Mouse (Mus musculus): ENCODE measurements at regions not wholly inside any gene's neighbourhood (a gene's known extent, or its start where the extent isn't known, plus 50 kb on each side); places are given as distances from the start of the nearest gene placed in this dataset.

- Histone ChIP-seq H3K27ac (ENCODE audit: insufficient read depth, low read length) (no peak overlapping the region), H3K9ac (ENCODE audit: low read depth, poor library complexity, severe bottlenecking) (no peak overlapping the region), H3K4me1 (ENCODE audit: control insufficient read depth, insufficient read depth, low read length) (no peaks in the 10 kb centered on the region), H3K4me3 (ENCODE audit: low read depth, low read length) (no peak overlapping the region), H3K36me3 (ENCODE audit: control insufficient read depth, insufficient read depth, low read length, poor library complexity, severe bottlenecking) (no peaks in the 10 kb centered on the region), H3K27me3 (ENCODE audit: control insufficient read depth, insufficient read depth, low read length, poor library complexity, severe bottlenecking) (no peaks in the 10 kb centered on the region), H3K9me3 (replicated peaks; ENCODE audit: control insufficient read depth, insufficient read depth, low read length, poor library complexity, severe bottlenecking) (no peaks in the 10 kb centered on the region)
- TF ChIP-seq POLR2A (IDR thresholded peaks at IDR 0.05; ENCODE audit: insufficient read depth, low read length) (no peak), CTCF (IDR thresholded peaks at IDR 0.05; ENCODE audit: low read depth, low read length) (no peak), EP300 (IDR thresholded peaks at IDR 0.05; ENCODE audit: insufficient read depth, low read depth, low read length) (no peak)
Observed at GRCm38 (mm10) chr2:131678484-131678883, 116.4 kb upstream of the Adra1d start.

- no peak overlapping the region for H3K4me3 ChIP-seq (ENCODE audit: low read depth, low read length)
- H3K9ac ChIP-seq (ENCODE audit: low read depth, poor library complexity, severe bottlenecking): no peak overlapping the region
- H3K27ac ChIP-seq (ENCODE audit: insufficient read depth, low read length): no peak overlapping the region
- no peak for TF ChIP-seq POLR2A (IDR thresholded peaks at IDR 0.05; ENCODE audit: insufficient read depth, low read length)
- no peak for TF ChIP-seq EP300 (IDR thresholded peaks at IDR 0.05; ENCODE audit: insufficient read depth, low read depth, low read length)
- no peak for TF ChIP-seq CTCF (IDR thresholded peaks at IDR 0.05; ENCODE audit: low read depth, low read length)
- no peaks in the 10 kb centered on the region for H3K36me3 ChIP-seq (ENCODE audit: control insufficient read depth, insufficient read depth, low read length, poor library complexity, severe bottlenecking)
- no peaks in the 10 kb centered on the region for H3K4me1 ChIP-seq (ENCODE audit: control insufficient read depth, insufficient read depth, low read length)
- no peaks in the 10 kb centered on the region for H3K9me3 ChIP-seq (replicated peaks; ENCODE audit: control insufficient read depth, insufficient read depth, low read length, poor library complexity, severe bottlenecking)
- no peaks in the 10 kb centered on the region for H3K27me3 ChIP-seq (ENCODE audit: control insufficient read depth, insufficient read depth, low read length, poor library complexity, severe bottlenecking)
Observed at GRCm38 (mm10) chr2:131676736-131677135, 114.7 kb upstream of the Adra1d start.

DNA sequence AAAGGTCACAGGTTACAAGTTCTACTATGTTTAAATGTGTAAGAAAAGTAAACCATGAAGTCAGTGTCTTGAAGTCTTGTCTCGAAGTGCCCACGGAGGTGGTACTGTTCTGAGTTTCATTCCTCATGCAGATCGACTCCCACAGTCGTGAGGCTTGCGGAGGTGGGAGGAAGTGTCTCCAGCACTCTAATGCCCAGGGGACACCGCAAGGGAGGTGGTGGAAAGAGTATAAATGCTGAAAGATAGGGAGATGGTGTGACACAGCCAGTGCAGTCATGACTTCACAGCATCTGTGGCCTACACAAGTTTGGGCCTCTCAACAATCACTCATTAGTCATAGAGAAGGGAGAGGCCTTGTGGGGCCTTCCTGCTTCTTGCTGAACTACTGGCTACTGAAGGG lies 112.8 kb upstream of the Adra1d start:
- Histone ChIP-seq H3K9ac (ENCODE audit: low read depth, poor library complexity, severe bottlenecking) (no peak overlapping the region), H3K27me3 (ENCODE audit: control insufficient read depth, insufficient read depth, low read length, poor library complexity, severe bottlenecking) (no peaks in the 10 kb centered on the region), H3K36me3 (ENCODE audit: control insufficient read depth, insufficient read depth, low read length, poor library complexity, severe bottlenecking) (no peaks in the 10 kb centered on the region), H3K9me3 (replicated peaks; ENCODE audit: control insufficient read depth, insufficient read depth, low read length, poor library complexity, severe bottlenecking) (no peaks in the 10 kb centered on the region), H3K27ac (ENCODE audit: insufficient read depth, low read length) (no peak overlapping the region), H3K4me1 (ENCODE audit: control insufficient read depth, insufficient read depth, low read length) (no peaks in the 10 kb centered on the region), H3K4me3 (ENCODE audit: low read depth, low read length) (no peak overlapping the region)
- no peak for TF ChIP-seq EP300 (IDR thresholded peaks at IDR 0.05; ENCODE audit: insufficient read depth, low read depth, low read length)
- TF ChIP-seq POLR2A (IDR thresholded peaks at IDR 0.05; ENCODE audit: insufficient read depth, low read length): no peak
- TF ChIP-seq CTCF (IDR thresholded peaks at IDR 0.05; ENCODE audit: low read depth, low read length): no peak

- Histone ChIP-seq H3K27me3 (ENCODE audit: control insufficient read depth, insufficient read depth, low read length, poor library complexity, severe bottlenecking) (no peaks in the 10 kb centered on the region), H3K4me1 (ENCODE audit: control insufficient read depth, insufficient read depth, low read length) (no peaks in the 10 kb centered on the region), H3K4me3 (ENCODE audit: low read depth, low read length) (no peak overlapping the region), H3K9ac (ENCODE audit: low read depth, poor library complexity, severe bottlenecking) (no peak overlapping the region), H3K36me3 (ENCODE audit: control insufficient read depth, insufficient read depth, low read length, poor library complexity, severe bottlenecking) (no peaks in the 10 kb centered on the region), H3K27ac (ENCODE audit: insufficient read depth, low read length) (no peak overlapping the region), H3K9me3 (replicated peaks; ENCODE audit: control insufficient read depth, insufficient read depth, low read length, poor library complexity, severe bottlenecking) (no peaks in the 10 kb centered on the region)
- TF ChIP-seq CTCF (IDR thresholded peaks at IDR 0.05; ENCODE audit: low read depth, low read length) (no peak), POLR2A (IDR thresholded peaks at IDR 0.05; ENCODE audit: insufficient read depth, low read length) (no peak), EP300 (IDR thresholded peaks at IDR 0.05; ENCODE audit: insufficient read depth, low read depth, low read length) (no peak)
Observed at GRCm38 (mm10) chr2:131673351-131673750, 111.3 kb upstream of the Adra1d start.

DNA sequence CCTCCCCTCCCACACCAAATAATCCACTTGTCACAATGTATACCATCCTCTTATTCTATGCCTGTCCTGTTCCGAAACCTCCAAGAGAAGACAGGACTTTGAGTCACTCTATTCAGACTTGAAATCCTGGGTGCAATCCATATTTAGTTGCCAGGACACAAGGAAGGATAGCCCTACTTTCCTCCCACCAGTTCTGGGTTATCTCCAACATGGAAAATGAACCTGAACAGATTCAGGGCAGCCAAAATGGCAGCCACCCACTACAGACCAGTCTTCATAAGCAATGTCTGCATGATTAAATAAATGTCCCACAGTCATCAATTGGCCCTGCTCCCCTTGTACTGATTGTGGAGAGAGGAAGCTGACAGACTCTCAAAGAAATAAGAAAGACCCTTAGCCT lies 110.6 kb upstream of the Adra1d start:
- H3K27me3 ChIP-seq (ENCODE audit: control insufficient read depth, insufficient read depth, low read length, poor library complexity, severe bottlenecking): no peaks in the 10 kb centered on the region
- no peak overlapping the region for H3K27ac ChIP-seq (ENCODE audit: insufficient read depth, low read length)
- no peak overlapping the region for H3K4me3 ChIP-seq (ENCODE audit: low read depth, low read length)
- H3K36me3 ChIP-seq (ENCODE audit: control insufficient read depth, insufficient read depth, low read length, poor library complexity, severe bottlenecking): no peaks in the 10 kb centered on the region
- TF ChIP-seq CTCF (IDR thresholded peaks at IDR 0.05; ENCODE audit: low read depth, low read length): no peak
- TF ChIP-seq POLR2A (IDR thresholded peaks at IDR 0.05; ENCODE audit: insufficient read depth, low read length): no peak
- no peak for TF ChIP-seq EP300 (IDR thresholded peaks at IDR 0.05; ENCODE audit: insufficient read depth, low read depth, low read length)
- H3K9me3 ChIP-seq (replicated peaks; ENCODE audit: control insufficient read depth, insufficient read depth, low read length, poor library complexity, severe bottlenecking): no peaks in the 10 kb centered on the region
- H3K9ac ChIP-seq (ENCODE audit: low read depth, poor library complexity, severe bottlenecking): no peak overlapping the region
- H3K4me1 ChIP-seq (ENCODE audit: control insufficient read depth, insufficient read depth, low read length): no peaks in the 10 kb centered on the region

DNA sequence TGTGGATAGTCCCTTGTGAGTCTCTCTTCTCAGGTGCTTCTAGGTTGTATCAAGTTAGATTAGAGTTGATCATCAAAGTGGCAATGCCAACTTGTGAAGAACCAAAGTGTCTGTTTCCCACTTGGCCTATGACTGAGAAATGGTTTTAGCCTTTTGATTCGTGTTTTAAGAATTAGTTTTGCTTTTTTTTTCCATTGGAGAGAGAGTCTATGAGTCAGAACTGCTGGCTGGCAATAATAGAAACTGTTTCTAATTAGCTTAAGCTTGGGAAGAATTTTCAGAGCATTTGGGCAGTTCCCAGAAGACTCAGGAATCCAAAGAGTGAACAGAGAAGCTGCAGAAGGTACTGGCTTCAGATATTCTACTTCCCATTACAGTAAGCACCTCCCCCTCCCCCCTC lies 110.1 kb upstream of the Adra1d start:
- TF ChIP-seq POLR2A (IDR thresholded peaks at IDR 0.05; ENCODE audit: insufficient read depth, low read length) (no peak), EP300 (IDR thresholded peaks at IDR 0.05; ENCODE audit: insufficient read depth, low read depth, low read length) (no peak), CTCF (IDR thresholded peaks at IDR 0.05; ENCODE audit: low read depth, low read length) (no peak)

More for the DNA sequence above, 110.1 kb upstream of the Adra1d start:
- Histone ChIP-seq H3K9ac (ENCODE audit: low read depth, poor library complexity, severe bottlenecking) (no peak overlapping the region), H3K27me3 (ENCODE audit: control insufficient read depth, insufficient read depth, low read length, poor library complexity, severe bottlenecking) (no peaks in the 10 kb centered on the region), H3K4me3 (ENCODE audit: low read depth, low read length) (no peak overlapping the region), H3K27ac (ENCODE audit: insufficient read depth, low read length) (no peak overlapping the region), H3K36me3 (ENCODE audit: control insufficient read depth, insufficient read depth, low read length, poor library complexity, severe bottlenecking) (no peaks in the 10 kb centered on the region), H3K4me1 (ENCODE audit: control insufficient read depth, insufficient read depth, low read length) (no peaks in the 10 kb centered on the region), H3K9me3 (replicated peaks; ENCODE audit: control insufficient read depth, insufficient read depth, low read length, poor library complexity, severe bottlenecking) (no peaks in the 10 kb centered on the region)
